Mouse (Mus musculus) neutrophil, adult 5-6 weeks (primary cell): ENCODE measurements around the gene Hc. TPM values are rescaled to one million over a fixed set of nuclear protein-coding genes. Genes with fewer than 3 reads are reported as not detected.

Experiments
- ATAC-seq: fragments of 151-379, 151-347 bp; 2 replicates; pipeline ENCODE4 v1.8.0; 2017; ENCODE audit warnings: mild to moderate bottlenecking, moderate TSS enrichment; ENCODE audit not compliant: insufficient number of reproducible peaks, poor library complexity, low FRiP score, severe bottlenecking; ENCODE audit errors: extremely low read depth
- total RNA-seq: library from RNA; stranded (forward); fragments of 200-1000 nt; gene quantifications from 2 replicates; pipeline ENCODE4 v1.2.3, GENCODE M21; 2017

Gene Hc
- total RNA-seq, 1 experiment from 2014 or later: not detected

DNA sequence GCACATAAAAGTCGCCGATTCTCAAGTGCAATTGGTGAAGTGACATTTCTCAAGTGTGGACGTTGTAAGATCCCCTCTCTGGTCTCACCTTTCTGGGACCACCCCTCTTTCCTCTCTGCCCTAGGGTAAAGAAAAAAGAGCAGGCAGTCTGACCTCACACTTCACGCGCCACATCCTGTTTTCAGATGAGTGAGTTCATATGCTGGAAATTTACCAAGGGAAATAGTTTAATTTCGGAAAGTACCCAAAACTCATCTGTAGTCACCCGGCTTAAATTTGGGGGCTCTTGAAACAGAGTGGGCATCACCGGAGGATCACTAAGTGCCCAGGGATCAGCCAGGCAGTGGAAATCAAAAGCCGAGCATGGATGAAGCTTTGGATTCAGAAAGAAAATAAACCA lies 98.3 kb downstream of the Hc start:
- peak; percentile 20; the same call in 1 of the 2 replicates for ATAC-seq

DNA sequence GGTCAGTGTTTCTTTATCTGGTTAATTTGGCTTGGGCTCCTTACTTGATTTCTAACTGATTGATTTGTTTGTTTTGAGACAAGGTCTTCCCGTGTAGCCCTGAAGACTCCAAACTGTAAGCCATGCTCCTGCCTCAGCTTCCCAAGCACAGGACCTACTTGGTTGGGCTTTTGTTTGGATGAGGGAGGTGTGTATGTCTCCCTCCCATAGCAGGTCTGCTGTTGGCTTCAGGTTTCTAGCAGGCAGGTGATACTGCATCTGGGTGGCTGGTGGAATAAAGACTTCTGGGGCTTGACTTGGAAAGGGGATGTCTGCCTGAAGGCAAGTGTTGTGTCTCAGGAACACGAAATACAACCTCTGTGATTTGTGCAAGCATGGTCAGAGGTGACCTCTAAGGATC lies 99.0 kb downstream of the Hc start:
- ATAC-seq: no peak

DNA sequence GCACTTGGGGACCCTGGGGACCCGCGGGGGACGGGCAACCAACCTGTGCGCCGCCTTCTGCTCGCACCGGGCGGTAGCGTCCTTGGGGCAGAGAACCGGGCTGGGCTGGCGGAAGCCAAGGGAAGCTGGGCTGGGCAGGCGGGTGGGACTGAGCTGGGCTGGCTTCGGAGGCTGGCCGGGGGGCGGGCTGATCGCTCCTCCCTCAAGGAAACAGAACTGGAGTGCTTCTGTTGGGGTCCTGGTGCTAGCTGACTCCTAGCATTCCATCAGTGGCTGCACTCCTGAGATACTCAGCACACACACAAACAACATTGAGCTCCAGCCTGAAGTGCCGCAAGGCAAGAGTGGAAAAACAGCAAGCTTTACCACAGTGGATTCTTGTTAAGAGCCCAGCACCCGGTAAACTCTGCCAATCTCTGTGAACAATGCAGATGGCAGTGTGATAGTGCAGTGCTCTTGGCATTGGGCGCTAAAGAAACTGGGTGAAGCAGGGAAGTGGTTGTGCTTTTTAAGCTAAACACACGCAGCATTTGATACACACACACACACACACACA lies 99.7 kb downstream of the Hc start, which contains the start of gene Traf1:
Traf1 (minus strand) TSS at position 292 of the 556 bp plus-strand sequence.
- ATAC-seq: no peak

DNA sequence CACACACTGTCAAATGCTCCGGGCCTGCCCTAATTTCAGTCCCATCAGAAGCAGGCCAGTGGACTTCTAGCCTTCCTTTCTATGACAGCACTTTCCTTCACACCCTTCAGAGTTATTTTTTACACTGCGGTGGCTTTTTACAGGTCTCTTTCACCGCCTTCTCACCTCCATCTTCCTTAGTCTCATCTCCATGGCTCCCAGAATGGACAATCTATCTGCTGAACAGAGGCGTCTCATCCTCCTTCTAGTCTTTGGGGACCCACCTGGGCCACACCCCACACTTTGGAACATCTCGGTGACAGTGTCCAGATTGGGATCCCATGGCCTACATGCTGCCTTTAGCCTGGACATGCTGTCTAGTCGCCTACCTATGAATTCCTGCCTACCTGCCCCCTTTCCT lies 100.3 kb downstream of the Hc start:
- no peak for ATAC-seq

DNA sequence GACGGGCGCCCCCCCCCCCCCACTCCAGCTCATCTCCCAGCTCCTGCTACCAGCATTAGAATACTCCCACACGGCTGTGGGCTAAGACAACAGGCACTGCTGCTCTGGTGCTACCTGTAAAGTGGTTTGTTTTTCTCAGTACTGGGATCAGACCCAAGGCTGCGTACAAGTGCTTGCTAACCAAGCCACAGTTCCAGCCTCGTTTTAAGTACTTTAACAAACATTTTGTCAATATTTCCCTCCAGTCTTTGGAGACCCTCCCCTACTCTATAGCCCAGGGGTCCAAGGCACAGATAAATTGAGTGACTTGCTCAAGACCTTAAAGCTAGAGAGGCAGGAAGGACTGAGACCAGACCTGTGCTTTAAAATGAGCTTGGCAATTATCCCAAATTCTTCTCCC lies 100.8 kb downstream of the Hc start:
- ATAC-seq: no peak

DNA sequence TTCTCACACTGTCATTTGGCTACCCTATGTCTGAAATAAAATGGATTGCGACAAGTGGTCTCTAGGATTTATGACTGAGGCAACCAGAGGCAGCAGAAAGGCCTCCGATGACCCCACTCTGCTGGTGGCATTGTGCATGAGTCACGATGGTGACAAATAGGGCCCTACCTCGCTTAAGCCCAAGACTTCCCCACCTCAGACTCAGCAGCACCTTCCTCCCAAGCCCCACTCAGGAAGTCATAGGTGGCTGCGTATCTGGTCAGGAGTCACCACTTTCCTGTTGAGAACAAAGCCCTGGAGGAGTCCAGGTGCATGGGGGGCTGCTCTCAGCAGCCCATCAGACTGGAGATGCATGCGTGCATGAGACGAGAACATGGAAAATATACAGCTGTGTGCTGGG lies 102.7 kb downstream of the Hc start:
- no peak for ATAC-seq

DNA sequence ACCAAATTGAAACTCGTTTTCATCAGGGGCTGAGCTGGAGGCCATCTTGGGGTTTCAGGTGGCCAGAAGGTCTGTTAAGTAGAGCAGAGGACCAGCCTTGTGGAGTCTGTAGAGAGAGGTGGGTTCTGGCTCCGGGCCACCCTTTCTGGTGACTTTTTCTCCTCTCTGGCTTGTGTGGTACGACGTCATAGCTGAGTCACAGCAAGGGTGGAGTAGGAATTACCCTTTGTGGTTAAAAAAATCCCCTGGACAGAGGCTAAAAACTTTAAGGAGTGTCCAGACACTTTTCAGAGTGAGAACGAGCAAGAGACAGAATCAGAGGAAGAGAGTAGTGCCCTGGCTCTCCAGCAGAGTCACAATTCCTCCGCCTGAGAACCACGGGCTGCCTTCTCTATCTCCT lies 103.2 kb downstream of the Hc start:
- peak; percentile 29; the same call in 1 of the 2 replicates for ATAC-seq

DNA sequence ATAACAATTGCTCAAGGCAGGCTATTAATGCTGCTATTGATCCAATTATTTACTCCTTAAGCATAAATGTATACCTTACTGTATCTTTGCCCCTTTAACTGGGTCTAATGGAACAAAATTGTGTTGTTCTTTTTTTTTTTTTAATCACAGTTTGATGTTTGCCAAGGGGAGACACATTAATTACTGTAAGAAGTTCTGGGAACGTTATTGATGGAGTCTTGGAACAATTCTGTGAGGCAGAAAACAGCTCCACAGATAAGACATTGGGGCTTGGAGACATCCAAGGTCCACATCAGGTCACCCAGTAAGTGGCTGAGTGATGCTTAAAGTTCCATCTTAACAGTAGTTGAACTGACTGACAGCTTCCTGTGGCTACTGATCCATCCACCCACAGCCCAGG lies 103.8 kb downstream of the Hc start:
- no peak for ATAC-seq

DNA sequence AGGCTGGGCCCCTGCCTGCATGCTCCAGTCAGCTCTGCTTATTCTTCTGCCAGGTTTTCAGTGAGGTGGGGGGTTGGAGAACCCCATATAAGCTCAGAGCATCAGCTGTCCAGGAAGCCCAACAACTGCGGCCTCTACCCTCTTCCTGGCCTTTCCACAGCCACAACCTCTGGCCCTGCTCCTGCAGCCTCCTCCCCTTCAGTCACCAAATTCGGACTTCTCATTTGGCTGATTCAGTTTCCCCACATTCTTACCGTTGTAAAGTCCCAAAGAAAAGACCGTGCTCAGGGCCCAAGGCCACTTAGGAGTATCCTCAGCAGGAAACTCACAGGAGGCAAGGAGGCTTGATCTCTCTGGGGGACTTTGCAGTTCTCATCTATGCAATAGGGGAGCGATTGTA lies 104.3 kb downstream of the Hc start:
- ATAC-seq: no peak

DNA sequence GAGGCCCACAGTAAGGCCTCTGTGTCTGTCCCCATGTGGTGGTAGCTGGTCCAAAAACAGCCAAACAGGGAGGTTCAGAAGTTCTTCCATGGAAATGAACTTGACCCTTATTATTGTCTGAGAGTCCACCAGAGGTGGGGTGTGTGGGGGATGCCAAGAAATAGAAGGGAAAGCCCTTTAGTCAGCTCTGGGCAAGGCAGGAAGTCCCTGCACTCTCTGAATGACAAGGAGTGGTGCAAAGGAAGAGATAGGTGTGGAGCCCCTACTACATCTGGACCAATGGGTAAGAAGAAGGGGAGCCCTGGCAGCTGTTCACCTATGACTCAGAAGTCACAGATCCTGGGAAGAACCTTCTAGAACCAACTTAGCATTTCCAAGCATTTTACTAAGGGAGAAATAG lies 106.9 kb downstream of the Hc start:
- no peak for ATAC-seq

DNA sequence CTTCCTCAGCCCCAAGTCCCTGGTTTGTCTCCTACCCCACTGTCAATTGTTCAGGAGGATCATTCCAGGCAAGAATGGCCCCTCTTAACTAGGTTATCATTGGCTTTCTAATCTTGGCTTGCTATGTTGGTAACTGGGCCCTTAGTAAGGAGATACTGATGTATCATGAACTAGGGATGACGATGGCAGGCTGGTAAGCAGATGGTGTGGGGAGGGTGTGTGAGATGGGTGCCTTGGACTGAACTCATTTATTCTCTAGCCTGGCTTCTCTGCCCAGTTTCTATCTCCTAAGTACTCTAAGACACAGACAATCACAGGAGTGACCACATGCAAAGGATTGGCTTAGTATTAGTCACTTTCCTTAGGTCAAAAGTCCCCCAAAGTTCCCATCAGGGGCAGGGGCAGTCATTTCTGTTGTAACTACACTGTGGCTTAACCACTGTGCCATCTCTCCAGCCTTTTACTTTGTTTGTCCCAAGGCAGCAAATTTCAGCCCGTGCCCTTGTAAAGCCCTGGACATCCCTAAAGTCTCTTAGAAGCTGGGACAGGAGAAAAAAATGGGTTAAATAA lies 107.6 kb downstream of the Hc start:
- no peak for ATAC-seq

DNA sequence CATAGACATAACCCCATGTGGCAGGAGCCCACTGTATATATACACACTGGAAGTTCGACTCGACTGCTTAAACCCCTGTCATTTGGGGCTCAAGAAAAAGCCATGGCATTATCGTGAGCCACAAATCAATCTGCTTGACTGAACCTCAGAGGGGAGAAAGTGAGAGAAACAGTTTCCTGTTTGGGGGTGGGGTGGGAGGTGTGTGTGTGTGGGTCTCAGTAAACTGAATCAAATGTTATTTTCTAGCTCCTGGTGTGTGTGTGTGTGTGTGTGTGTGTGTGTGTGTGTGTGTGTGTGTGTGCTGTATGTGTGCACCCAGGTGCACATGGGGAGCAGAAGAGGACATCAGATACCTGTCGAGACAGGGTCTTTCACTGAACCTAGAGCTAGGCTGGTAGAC lies 108.2 kb downstream of the Hc start:
- ATAC-seq: no peak

DNA sequence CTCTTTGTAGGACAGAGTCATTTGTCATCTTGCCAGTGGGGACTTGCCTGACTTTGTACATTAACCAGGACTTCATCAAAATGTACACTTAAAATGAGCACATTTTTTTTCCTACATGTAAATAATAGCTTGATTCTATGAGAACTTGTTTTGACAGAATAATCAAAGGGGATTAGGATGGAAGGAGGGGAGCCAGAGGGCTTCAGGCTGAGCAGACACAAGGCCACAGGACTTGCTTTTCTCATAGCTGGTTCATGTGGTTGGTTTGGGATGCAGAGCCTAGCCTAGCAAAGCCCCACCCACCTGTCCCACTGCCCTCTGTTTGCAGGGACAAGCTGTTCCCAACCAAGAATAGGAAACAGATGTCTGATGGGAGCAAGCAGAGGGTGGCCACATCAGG lies 109.8 kb downstream of the Hc start:
- no peak for ATAC-seq

DNA sequence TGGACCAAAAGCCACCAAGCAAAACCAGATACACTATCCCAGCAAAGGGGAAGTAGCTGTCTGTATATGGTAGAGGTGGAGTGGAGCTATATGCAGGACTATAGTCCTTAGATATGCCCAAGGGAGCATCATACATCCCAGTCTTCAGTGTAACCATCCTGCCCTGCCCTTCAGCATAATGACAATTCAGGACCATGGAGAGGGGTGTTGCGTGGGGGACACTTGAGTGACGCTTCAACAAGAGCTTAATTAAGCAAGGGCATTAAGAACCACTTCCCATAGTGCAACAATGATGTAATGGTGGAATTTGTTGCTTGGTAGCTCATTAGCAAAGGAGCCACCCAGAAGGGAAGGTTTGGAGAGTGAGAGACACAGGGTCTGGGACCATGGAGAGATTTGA lies 112.6 kb downstream of the Hc start:
- no peak for ATAC-seq

DNA sequence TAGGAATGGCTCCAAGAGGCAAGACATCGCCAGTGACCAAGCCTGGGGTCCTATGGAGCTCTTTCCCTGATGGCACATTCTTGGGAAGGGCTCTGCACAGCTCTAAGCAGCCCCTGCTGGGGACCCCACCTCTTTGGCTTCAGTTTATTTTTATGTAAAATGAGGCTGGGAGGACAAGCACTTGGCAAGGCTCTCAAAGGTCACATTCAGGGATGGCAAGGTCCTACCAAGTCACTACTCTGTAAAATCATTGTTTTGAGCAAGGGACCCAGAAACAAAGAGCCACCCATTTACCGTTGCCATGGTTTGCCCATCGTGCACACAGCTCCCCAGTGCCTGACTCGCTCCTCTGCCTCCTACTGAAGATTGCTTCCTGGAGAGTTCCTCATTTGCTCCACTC lies 115.2 kb downstream of the Hc start:
- ATAC-seq: no peak

DNA sequence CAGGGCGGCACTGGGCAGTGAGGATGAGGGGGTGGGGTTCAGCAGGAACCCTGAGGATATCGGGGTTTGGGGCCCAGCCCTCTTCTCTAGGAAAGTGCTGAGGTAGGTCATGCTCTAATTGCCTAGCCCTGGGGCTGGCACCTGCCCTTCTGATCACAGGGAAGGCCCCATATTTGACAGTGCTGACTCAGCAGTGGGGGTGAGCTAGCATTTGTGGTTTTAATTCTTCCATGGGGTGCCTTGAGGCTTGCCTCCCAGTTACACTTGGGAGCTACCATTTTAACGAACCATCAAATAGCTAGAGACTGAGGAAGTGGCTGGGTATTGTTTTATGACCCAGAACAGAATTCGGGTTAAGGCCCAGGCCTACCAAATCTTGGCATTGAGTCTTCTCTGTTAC lies 115.7 kb downstream of the Hc start:
- ATAC-seq: no peak

DNA sequence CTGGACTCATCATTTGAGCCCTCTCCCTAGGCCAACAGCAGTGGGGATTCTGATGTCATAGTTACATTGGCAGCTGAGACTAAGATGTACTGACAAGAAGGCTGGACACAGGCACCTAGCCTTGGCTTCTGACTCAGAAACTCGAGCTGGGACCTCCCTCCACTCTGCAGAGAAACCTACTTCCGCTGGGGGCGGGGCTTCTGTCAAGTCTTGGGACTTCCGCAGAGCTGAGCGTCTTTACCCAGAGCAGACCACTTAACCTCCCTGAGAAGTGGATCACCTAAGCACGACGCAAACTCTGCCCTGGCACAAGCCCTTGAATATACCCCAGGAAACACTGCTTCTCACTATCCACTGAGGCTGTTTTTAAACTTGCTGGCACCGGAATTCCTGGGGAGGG lies 116.5 kb downstream of the Hc start:
- peak; percentile 84 for ATAC-seq

DNA sequence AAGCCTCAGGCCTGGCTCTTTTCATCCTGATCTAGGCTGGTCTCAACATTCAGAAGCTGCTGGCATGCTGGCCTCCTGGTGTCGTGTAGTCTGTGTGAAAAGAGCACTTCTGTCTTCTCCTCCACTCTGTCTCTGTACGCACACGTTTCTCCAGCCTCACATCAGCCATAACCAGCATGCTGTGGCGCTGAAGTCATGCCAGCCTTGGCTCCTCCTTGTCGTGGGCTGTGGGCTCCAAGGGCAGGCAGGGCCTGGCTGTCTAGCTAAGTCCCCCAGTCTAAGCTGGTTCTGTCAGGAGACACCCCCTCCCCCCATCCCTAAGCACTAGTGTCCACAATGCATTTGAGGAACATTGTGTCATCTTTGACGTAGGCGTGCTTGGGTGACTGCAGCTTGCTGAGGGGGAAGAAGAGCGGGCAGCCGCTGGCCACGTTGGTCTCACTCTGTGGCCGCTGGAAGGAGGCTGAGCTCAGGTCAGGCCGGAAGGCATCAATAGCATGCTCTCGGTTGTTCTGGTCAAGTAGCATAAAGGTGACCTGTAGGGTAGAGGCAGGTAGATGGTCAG lies 117.6 kb downstream of the Hc start:
- peak; percentile 43 for ATAC-seq

DNA sequence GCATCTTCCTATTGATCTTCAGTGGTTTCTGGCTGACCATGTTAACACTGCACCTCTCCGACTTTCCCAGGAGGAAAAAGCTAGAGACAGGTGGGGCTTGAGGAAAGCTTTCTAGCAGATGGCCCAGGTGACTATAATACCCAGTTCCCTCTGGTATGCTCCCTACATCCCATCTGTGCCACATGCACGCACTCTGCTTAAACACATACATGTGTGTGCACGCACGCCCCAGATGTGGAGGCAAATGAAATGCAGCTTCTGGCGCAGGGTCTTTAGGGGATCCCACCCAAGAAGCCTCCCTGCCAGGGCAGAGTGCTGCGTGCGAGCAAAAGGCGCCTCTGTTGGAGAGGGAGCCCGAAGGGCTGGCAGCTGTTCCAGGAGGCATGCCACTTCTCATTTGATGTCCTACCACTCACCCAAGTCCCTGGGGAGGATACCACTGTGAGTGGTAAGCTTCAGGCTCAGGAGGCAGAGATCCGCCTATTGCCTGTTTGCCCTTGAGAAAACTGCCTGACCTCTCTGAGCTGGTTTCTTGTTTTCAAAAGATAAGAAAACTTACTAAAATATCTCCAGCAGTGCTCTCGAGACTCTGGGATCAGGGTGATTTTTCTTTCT lies 120.1 kb downstream of the Hc start:
- ATAC-seq: peak; percentile 34; the same call in 1 of the 2 replicates

DNA sequence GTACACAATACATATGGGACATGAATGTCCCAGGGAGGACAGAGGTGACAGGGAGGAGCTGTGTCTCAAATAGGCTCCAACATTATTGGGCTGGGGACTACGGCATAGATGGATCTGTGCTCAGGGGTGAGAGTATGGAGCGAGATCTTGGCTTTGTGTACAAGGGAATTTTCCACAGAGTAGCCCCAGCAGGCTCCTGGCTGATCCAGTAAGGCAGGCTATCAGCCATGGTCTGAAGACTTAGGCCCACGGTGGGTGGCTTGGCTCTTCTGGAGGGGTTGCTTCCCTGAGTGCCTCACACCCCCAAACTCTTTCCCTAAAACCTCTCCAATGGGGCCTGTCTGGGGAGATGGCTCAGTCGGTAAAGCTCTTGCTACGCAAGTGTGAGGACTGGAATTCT lies 121.0 kb downstream of the Hc start:
- ATAC-seq: no peak
